Mouse (Mus musculus): ENCODE measurements around the gene Zfp36.

- no peak for TF ChIP-seq CTCF (IDR thresholded peaks at IDR 0.05; ENCODE audit: insufficient read depth, low read depth, low read length)
- TF ChIP-seq POLR2A (IDR thresholded peaks at IDR 0.05; ENCODE audit: insufficient read depth, low read depth, low read length) = no peak
These were observed 51.8 kb downstream of the Zfp36 start for GRCm38 (mm10) chr7:28328260-28328659.
